Mouse (Mus musculus): ENCODE measurements around the gene Fam207a.

The Fam207a gene

GRCm38 (mm10) chr10:77502967-77503922 is 12.3 kb downstream of the Fam207a start:
- no peak for DNase-seq (ENCODE audit: extremely low read depth, low read depth)

- no peak for DNase-seq (ENCODE audit: extremely low read depth, low read depth)
Measured at GRCm38 (mm10) chr10:77500636-77501035, 14.9 kb downstream of the Fam207a start.

- no peak for DNase-seq (ENCODE audit: extremely low read depth, low read depth)
Measured at GRCm38 (mm10) chr10:77498254-77498653, 17.3 kb downstream of the Fam207a start.

- no peak for DNase-seq (ENCODE audit: extremely low read depth, low read depth)
Measured at GRCm38 (mm10) chr10:77497185-77497584, 18.4 kb downstream of the Fam207a start.

GRCm38 (mm10) chr10:77492885-77493284 is 22.7 kb downstream of the Fam207a start:
- no peak for DNase-seq (ENCODE audit: extremely low read depth, low read depth)

GRCm38 (mm10) chr10:77491585-77491984 is 24.0 kb downstream of the Fam207a start:
- no peak for DNase-seq (ENCODE audit: extremely low read depth, low read depth)

- DNase-seq (ENCODE audit: extremely low read depth, low read depth): no peak
Measured at GRCm38 (mm10) chr10:77488168-77488567, 27.4 kb downstream of the Fam207a start.

- no peak for DNase-seq (ENCODE audit: extremely low read depth, low read depth)
Measured at GRCm38 (mm10) chr10:77485786-77486185, 29.8 kb downstream of the Fam207a start.

- DNase-seq (ENCODE audit: extremely low read depth, low read depth): peak; percentile 31
Measured at GRCm38 (mm10) chr10:77484205-77484935, 31.2 kb downstream of the Fam207a start.

GRCm38 (mm10) chr10:77481814-77482213 is 33.8 kb downstream of the Fam207a start:
- DNase-seq (ENCODE audit: extremely low read depth, low read depth): no peak

GRCm38 (mm10) chr10:77479972-77480371 is 35.6 kb downstream of the Fam207a start:
- DNase-seq (ENCODE audit: extremely low read depth, low read depth): no peak

- DNase-seq (ENCODE audit: extremely low read depth, low read depth): no peak
Measured at GRCm38 (mm10) chr10:77476907-77477306, 38.7 kb downstream of the Fam207a start.

- no peak for DNase-seq (ENCODE audit: extremely low read depth, low read depth)
Measured at GRCm38 (mm10) chr10:77472188-77472587, 43.4 kb downstream of the Fam207a start.

- DNase-seq (ENCODE audit: extremely low read depth, low read depth): no peak
Measured at GRCm38 (mm10) chr10:77471512-77471911, 44.1 kb downstream of the Fam207a start.

- DNase-seq (ENCODE audit: extremely low read depth, low read depth): no peak
Measured at GRCm38 (mm10) chr10:77470763-77471162, 44.8 kb downstream of the Fam207a start.

GRCm38 (mm10) chr10:77468675-77469074 is 46.9 kb downstream of the Fam207a start:
- no peak for DNase-seq (ENCODE audit: extremely low read depth, low read depth)

GRCm38 (mm10) chr10:77467407-77467806 is 48.2 kb downstream of the Fam207a start:
- no peak for DNase-seq (ENCODE audit: extremely low read depth, low read depth)

- no peak for DNase-seq (ENCODE audit: extremely low read depth, low read depth)
Measured at GRCm38 (mm10) chr10:77465902-77466301, 49.7 kb downstream of the Fam207a start.

GRCm38 (mm10) chr10:77464181-77464936 is 51.2 kb downstream of the Fam207a start:
- DNase-seq (ENCODE audit: extremely low read depth, low read depth): peak; percentile 20

- DNase-seq (ENCODE audit: extremely low read depth, low read depth): no peak
Measured at GRCm38 (mm10) chr10:77461161-77461560, 54.4 kb downstream of the Fam207a start.

- no peak for DNase-seq (ENCODE audit: extremely low read depth, low read depth)
Measured at GRCm38 (mm10) chr10:77457701-77458100, 57.9 kb downstream of the Fam207a start.

GRCm38 (mm10) chr10:77456507-77456906 is 59.1 kb downstream of the Fam207a start:
- no peak for DNase-seq (ENCODE audit: extremely low read depth, low read depth)

Data from MEL-GATA-1-ER (cell line).